Mouse (Mus musculus): ENCODE results near the gene Cblb.

Gene Cblb

GRCm38 (mm10) chr16:52132808-52133490 lies 101.9 kb downstream of the Cblb start:
- no peak for DNase-seq (ENCODE audit: low read depth, low spot score)

GRCm38 (mm10) chr16:52134631-52135227 lies 103.7 kb downstream of the Cblb start:
- DNase-seq (ENCODE audit: low read depth, low spot score), result no peak

GRCm38 (mm10) chr16:52135689-52136390 lies 104.8 kb downstream of the Cblb start:
- DNase-seq (ENCODE audit: low read depth, low spot score), result no peak

- no peak for DNase-seq (ENCODE audit: low read depth, low spot score)
Observed at GRCm38 (mm10) chr16:52143101-52143500, 112.1 kb downstream of the Cblb start.

GRCm38 (mm10) chr16:52143818-52144217 lies 112.8 kb downstream of the Cblb start:
- DNase-seq (ENCODE audit: low read depth, low spot score), result no peak

GRCm38 (mm10) chr16:52144792-52145191 lies 113.8 kb downstream of the Cblb start:
- DNase-seq (ENCODE audit: low read depth, low spot score), result no peak

- DNase-seq (ENCODE audit: low read depth, low spot score), result no peak
Observed at GRCm38 (mm10) chr16:52145552-52145951, 114.5 kb downstream of the Cblb start.

GRCm38 (mm10) chr16:52146976-52147696 lies 116.1 kb downstream of the Cblb start:
- no peak for DNase-seq (ENCODE audit: low read depth, low spot score)

GRCm38 (mm10) chr16:52148041-52148440 lies 117.0 kb downstream of the Cblb start:
- DNase-seq (ENCODE audit: low read depth, low spot score), result no peak

- no peak for DNase-seq (ENCODE audit: low read depth, low spot score)
Observed at GRCm38 (mm10) chr16:52149135-52149769, 118.2 kb downstream of the Cblb start.

- no peak for DNase-seq (ENCODE audit: low read depth, low spot score)
Observed at GRCm38 (mm10) chr16:52155030-52155696, 124.1 kb downstream of the Cblb start.

- DNase-seq (ENCODE audit: low read depth, low spot score), result no peak
Observed at GRCm38 (mm10) chr16:52159958-52160504, 129.0 kb downstream of the Cblb start.

GRCm38 (mm10) chr16:52164246-52164645 lies 133.2 kb downstream of the Cblb start:
- DNase-seq (ENCODE audit: low read depth, low spot score), result no peak

- no peak for DNase-seq (ENCODE audit: low read depth, low spot score)
Observed at GRCm38 (mm10) chr16:52173253-52173652, 142.2 kb downstream of the Cblb start.

GRCm38 (mm10) chr16:52179839-52180238 lies 148.8 kb downstream of the Cblb start:
- DNase-seq (ENCODE audit: low read depth, low spot score), result no peak

- no peak for DNase-seq (ENCODE audit: low read depth, low spot score)
Observed at GRCm38 (mm10) chr16:52182057-52182456, 151.0 kb downstream of the Cblb start.

- no peak for DNase-seq (ENCODE audit: low read depth, low spot score)
Observed at GRCm38 (mm10) chr16:52184350-52184749, 153.3 kb downstream of the Cblb start.

GRCm38 (mm10) chr16:52186731-52187130 lies 155.7 kb downstream of the Cblb start:
- no peak for DNase-seq (ENCODE audit: low read depth, low spot score)

GRCm38 (mm10) chr16:52189103-52189502 lies 158.1 kb downstream of the Cblb start:
- DNase-seq (ENCODE audit: low read depth, low spot score), result no peak

GRCm38 (mm10) chr16:52190714-52191113 lies 159.7 kb downstream of the Cblb start:
- DNase-seq (ENCODE audit: low read depth, low spot score), result no peak

- DNase-seq (ENCODE audit: low read depth, low spot score), result no peak
Observed at GRCm38 (mm10) chr16:52194040-52194439, 163.0 kb downstream of the Cblb start.
